Mouse (Mus musculus) lung, postnatal 25 days (tissue): ENCODE measurements around the gene Zfyve19.

Experiments
- DNase-seq: peaks from one replicate; pipeline ENCODE4 v3.0.0; 2022; ENCODE audit warnings: low spot score

Zfyve19 gene

DNA sequence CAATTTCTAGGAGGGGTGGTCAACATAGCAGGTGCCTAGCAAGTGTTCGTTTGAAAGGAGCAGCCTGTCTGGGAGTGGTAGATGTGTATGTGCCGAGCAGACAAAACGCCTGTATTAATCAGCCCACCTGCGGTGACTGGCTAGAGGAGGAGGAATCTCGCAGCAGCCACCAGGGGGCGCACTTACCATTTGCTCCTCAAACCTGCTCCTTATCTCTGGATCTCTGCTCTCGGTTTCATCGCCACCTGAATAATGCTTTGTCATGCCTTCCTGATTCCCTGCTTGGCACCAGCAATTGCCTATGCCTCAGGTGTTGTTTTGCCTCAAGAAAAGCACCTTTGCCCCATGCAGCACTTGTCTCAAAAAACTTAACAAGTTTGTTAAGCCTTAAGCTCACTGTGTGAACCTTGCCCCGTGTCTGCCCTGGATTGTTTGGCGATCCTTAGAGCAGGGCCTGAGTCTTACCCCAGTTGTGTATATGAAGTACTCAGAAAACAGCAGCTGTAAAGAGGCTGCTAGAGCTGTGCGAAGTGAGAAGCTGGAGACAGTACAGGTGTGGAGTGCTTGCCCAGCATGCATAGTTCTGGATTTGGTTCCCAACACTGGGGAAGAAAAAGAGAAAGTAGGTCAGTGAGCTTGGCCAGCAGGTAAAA is 42.5 kb downstream of the Zfyve19 start:
- peak; percentile 87 for DNase-seq

- DNase-seq: no peak
Observed at GRCm38 (mm10) chr2:119254976-119255375, 46.6 kb downstream of the Zfyve19 start.

- no peak for DNase-seq
Observed at GRCm38 (mm10) chr2:119260518-119260917, 52.1 kb downstream of the Zfyve19 start.

DNA sequence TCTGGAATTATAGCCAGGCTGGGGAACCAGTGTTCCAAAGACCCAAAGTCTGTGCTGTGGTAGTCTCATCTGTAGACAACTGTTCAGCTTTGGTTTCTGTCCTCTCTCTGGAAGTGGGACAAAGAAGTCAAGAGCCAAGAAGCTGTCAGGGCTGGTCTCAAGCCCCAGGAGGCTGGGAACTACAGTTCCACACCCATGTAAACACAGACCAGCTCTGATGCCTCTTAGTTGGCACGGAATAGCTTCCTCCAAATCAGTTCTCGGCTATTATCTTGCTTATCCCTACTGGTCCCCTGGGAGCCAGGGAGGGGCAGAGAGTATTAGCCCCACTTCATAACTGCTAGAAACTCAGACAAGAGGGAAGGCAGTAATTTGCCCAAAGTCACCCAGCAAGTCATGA is 52.9 kb downstream of the Zfyve19 start:
- DNase-seq: peak; percentile 60

DNA sequence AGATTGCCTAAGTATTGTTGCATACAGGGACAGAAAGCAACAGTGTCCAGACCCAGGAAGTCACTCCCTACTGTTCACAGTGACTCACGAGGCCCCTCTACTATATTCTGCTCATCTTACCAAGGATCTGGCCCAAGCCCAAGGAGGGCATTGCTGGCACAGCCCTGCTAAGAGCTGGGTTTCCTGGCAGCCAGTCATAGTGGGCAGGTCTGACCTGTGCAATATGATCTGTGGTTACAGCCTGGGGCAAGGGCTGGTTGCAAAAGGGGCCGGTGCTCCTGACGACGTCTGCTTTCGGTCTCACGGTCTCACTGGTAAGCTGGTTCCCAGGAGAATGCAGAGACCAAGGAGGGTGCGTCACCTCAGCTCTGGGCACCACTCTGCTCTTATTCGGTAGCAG is 54.6 kb downstream of the Zfyve19 start:
- DNase-seq: peak; percentile 83

DNA sequence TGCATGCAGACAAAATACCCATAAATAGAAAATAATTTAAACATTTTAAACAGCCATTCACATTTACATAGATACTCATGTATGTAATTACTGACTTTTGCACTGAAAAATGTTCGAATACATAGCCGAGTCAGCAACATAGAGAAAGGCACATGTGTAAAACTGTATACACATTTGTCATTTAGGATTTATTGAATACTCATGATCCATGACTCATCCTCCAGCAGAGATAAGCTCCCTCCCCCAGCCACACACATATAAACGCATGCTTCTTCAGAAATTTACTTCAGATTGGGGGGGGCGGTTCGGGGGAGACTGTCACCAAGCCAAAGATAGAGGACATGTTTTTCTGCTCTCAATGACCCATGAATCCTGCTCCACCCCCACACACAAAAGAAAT is 55.4 kb downstream of the Zfyve19 start:
- DNase-seq: no peak
